Mouse (Mus musculus): Measurements from ENCODE around the gene Afmid. TPM values are rescaled to one million over a fixed set of nuclear protein-coding genes. Genes with fewer than 3 reads are reported as not detected.
"Not testable (repeated sequence)": the region's sequence is repeated elsewhere in the genome, so short reads cannot be mapped to it uniquely, and the experiment has no call there.

The Afmid gene
- polyA plus RNA-seq, 1 experiment from 2014 or later = 6.2 TPM

GRCm38 (mm10) chr11:117815850-117816249 is 9.9 kb upstream of the Afmid start:
- not testable (repeated sequence) for H3K4me2 ChIP-seq (replicated peaks); ATAC-seq (ENCODE audit: low FRiP score, low read depth); H3K9me3 ChIP-seq; H3K4me1 ChIP-seq; H3K27ac ChIP-seq; H3K27me3 ChIP-seq; H3K4me3 ChIP-seq; H3K9ac ChIP-seq
- WGBS = 82% methylated on average over 9 of the region's 9 CpGs
- peaks cover 90% of the 10 kb centered on the region for H3K36me3 ChIP-seq

GRCm38 (mm10) chr11:117816389-117816996 is 9.2 kb upstream of the Afmid start:
- Histone ChIP-seq H3K9ac (no peak overlapping the region), H3K36me3 (peaks cover 97% of the 10 kb centered on the region), H3K4me3 (no peak overlapping the region), H3K4me2 (replicated peaks) (no peak overlapping the region), H3K4me1 (peaks cover 1% of the 10 kb centered on the region; the same call in 1 of the 2 replicates), H3K27me3 (no peaks in the 10 kb centered on the region), H3K27ac (no peak overlapping the region), H3K9me3 (no peaks in the 10 kb centered on the region)
- WGBS = 89% methylated on average over 13 of the region's 13 CpGs
- no peak for ATAC-seq (ENCODE audit: low FRiP score, low read depth)

- no peak for ATAC-seq (ENCODE audit: low FRiP score, low read depth)
- Histone ChIP-seq H3K27ac (no peak overlapping the region), H3K9ac (no peak overlapping the region), H3K4me3 (no peak overlapping the region), H3K9me3 (no peaks in the 10 kb centered on the region), H3K36me3 (peaks cover 92% of the 10 kb centered on the region), H3K4me2 (replicated peaks) (no peak overlapping the region), H3K27me3 (no peaks in the 10 kb centered on the region), H3K4me1 (peaks cover 17% of the 10 kb centered on the region)
- 62% methylated on average over 8 of the region's 8 CpGs for WGBS
Observed at GRCm38 (mm10) chr11:117819095-117819494, 6.6 kb upstream of the Afmid start.

GRCm38 (mm10) chr11:117820173-117820572 is 5.6 kb upstream of the Afmid start:
- Histone ChIP-seq H3K27me3 (no peaks in the 10 kb centered on the region), H3K4me2 (replicated peaks) (no peak overlapping the region), H3K27ac (no peak overlapping the region), H3K36me3 (peaks cover 82% of the 10 kb centered on the region), H3K4me1 (peaks cover 27% of the 10 kb centered on the region), H3K4me3 (no peak overlapping the region), H3K9me3 (no peaks in the 10 kb centered on the region), H3K9ac (no peak overlapping the region; the same call in 1 of the 2 replicates)
- 91% methylated on average over 7 of the region's 7 CpGs for WGBS
- ATAC-seq (ENCODE audit: low FRiP score, low read depth) = no peak

GRCm38 (mm10) chr11:117821868-117822267 is 3.9 kb upstream of the Afmid start:
- 84% methylated on average over 9 of the region's 9 CpGs for WGBS
- Histone ChIP-seq H3K27ac (no peak overlapping the region), H3K27me3 (no peaks in the 10 kb centered on the region), H3K9ac (no peak overlapping the region), H3K4me3 (no peak overlapping the region), H3K4me2 (replicated peaks) (no peak overlapping the region), H3K9me3 (no peaks in the 10 kb centered on the region), H3K4me1 (peaks cover 40% of the 10 kb centered on the region), H3K36me3 (peaks cover 66% of the 10 kb centered on the region)
- no peak for ATAC-seq (ENCODE audit: low FRiP score, low read depth)

- Histone ChIP-seq H3K27me3 (no peaks in the 10 kb centered on the region), H3K9me3 (no peaks in the 10 kb centered on the region), H3K9ac (peak overlapping the region; percentile 19; the same call in 1 of the 2 replicates), H3K36me3 (peaks cover 57% of the 10 kb centered on the region), H3K4me3 (no peak overlapping the region), H3K27ac (peak overlapping the region; percentile 22; the same call in 1 of the 2 replicates), H3K4me2 (replicated peaks) (no peak overlapping the region; the same call in 1 of the 2 replicates), H3K4me1 (peaks cover 49% of the 10 kb centered on the region)
- WGBS = 88% methylated on average over 7 of the region's 7 CpGs
- no peak for ATAC-seq (ENCODE audit: low FRiP score, low read depth)
Observed at GRCm38 (mm10) chr11:117822728-117823241, 2.9 kb upstream of the Afmid start.

GRCm38 (mm10) chr11:117823411-117823810 is 2.3 kb upstream of the Afmid start:
- no peak overlapping the region; the same call in 1 of the 2 replicates for H3K27ac ChIP-seq
- H3K27me3 ChIP-seq = no peaks in the 10 kb centered on the region
- 94% methylated on average over 6 of the region's 6 CpGs for WGBS
- H3K9ac ChIP-seq = no peak overlapping the region
- peaks cover 55% of the 10 kb centered on the region for H3K4me1 ChIP-seq
- no peak overlapping the region for H3K4me2 ChIP-seq (replicated peaks)
- ATAC-seq (ENCODE audit: low FRiP score, low read depth) = no peak
- no peaks in the 10 kb centered on the region for H3K9me3 ChIP-seq
- H3K4me3 ChIP-seq = peak overlapping the region; percentile 63; the same call in 1 of the 2 replicates
- peaks cover 50% of the 10 kb centered on the region for H3K36me3 ChIP-seq

GRCm38 (mm10) chr11:117824060-117824969 is 1.4 kb upstream of the Afmid start:
- peak; percentile 65 for ATAC-seq (ENCODE audit: low FRiP score, low read depth)
- H3K27ac ChIP-seq = 0 out of 2 replicates have a peak overlapping the region, but pooled peaks have one; percentile 94
- H3K4me3 ChIP-seq = peak overlapping the region; percentile 63
- H3K36me3 ChIP-seq = peaks cover 41% of the 10 kb centered on the region
- peak overlapping the region; percentile 82 for H3K9ac ChIP-seq
- 19% methylated on average over 23 of the region's 23 CpGs for WGBS
- peaks cover 64% of the 10 kb centered on the region for H3K4me1 ChIP-seq
- H3K4me2 ChIP-seq (replicated peaks) = peak overlapping the region; percentile 94
- no peaks in the 10 kb centered on the region for H3K27me3 ChIP-seq
- H3K9me3 ChIP-seq = no peaks in the 10 kb centered on the region

- Histone ChIP-seq H3K27ac (peak overlapping the region; percentile 94), H3K36me3 (peaks cover 23% of the 10 kb centered on the region), H3K27me3 (no peaks in the 10 kb centered on the region), H3K4me3 (peak overlapping the region; percentile 63), H3K9me3 (no peaks in the 10 kb centered on the region), H3K4me1 (peaks cover 77% of the 10 kb centered on the region), H3K9ac (peak overlapping the region; percentile 67), H3K4me2 (replicated peaks) (peak overlapping the region; percentile 94)
- 3% methylated on average over 5 of the region's 5 CpGs for WGBS
- peak; percentile 37; the same call in 1 of the 2 replicates for ATAC-seq (ENCODE audit: low FRiP score, low read depth)
Observed at GRCm38 (mm10) chr11:117826164-117826563, 440 bp downstream of the Afmid start.

- Histone ChIP-seq H3K9me3 (no peaks in the 10 kb centered on the region), H3K27ac (peak overlapping the region; percentile 94), H3K27me3 (no peaks in the 10 kb centered on the region), H3K4me2 (replicated peaks) (peak overlapping the region; percentile 94), H3K36me3 (peaks cover 15% of the 10 kb centered on the region), H3K4me1 (peaks cover 77% of the 10 kb centered on the region), H3K4me3 (peak overlapping the region; percentile 63; the same call in 1 of the 2 replicates), H3K9ac (peak overlapping the region; percentile 67; the same call in 1 of the 2 replicates)
- no peak for ATAC-seq (ENCODE audit: low FRiP score, low read depth)
- WGBS = 62% methylated on average over 8 of the region's 8 CpGs
Observed at GRCm38 (mm10) chr11:117826916-117827315, 1.2 kb downstream of the Afmid start.

- Histone ChIP-seq H3K27ac (no peak overlapping the region), H3K9ac (no peak overlapping the region)
- WGBS = 44% methylated on average over 3 of the region's 3 CpGs
Observed at GRCm38 (mm10) chr11:117827386-117827785, 1.7 kb downstream of the Afmid start.

More at GRCm38 (mm10) chr11:117827386-117827785, 1.7 kb downstream of the Afmid start:
- H3K4me1 ChIP-seq = peaks cover 82% of the 10 kb centered on the region
- no peak for ATAC-seq (ENCODE audit: low FRiP score, low read depth)
- no peaks in the 10 kb centered on the region for H3K27me3 ChIP-seq
- no peak overlapping the region for H3K4me3 ChIP-seq
- peaks cover 11% of the 10 kb centered on the region for H3K36me3 ChIP-seq
- no peak overlapping the region for H3K4me2 ChIP-seq (replicated peaks)
- H3K9me3 ChIP-seq = no peaks in the 10 kb centered on the region
